Mouse (Mus musculus) intestine, embryonic 16.5 days (tissue): Measurements from ENCODE around the gene Lzts3. TPM values are rescaled to one million over a fixed set of nuclear protein-coding genes. Genes with fewer than 3 reads are reported as not detected.
"Not testable (repeated sequence)": the region's sequence is repeated elsewhere in the genome, so short reads cannot be mapped to it uniquely, and the experiment has no call there.

Experiments
- ATAC-seq: fragments of 200-750 bp; cut with Nextera tagmentation; 2 replicates; pipeline ENCODE4 v1.8.0; 2017; ENCODE audit warnings: moderate TSS enrichment, moderate library complexity
- H3K27ac ChIP-seq: fragments of 300-500 bp; sonication (generic); 2 replicates; pipeline ENCODE4 v1.5.1; 2014; ENCODE audit warnings: mild to moderate bottlenecking, low read length
- H3K27me3 ChIP-seq: fragments of 300-500 bp; sonication (generic); replicated peaks from 2 replicates; pipeline ENCODE4 v1.6.1; 2014; ENCODE audit warnings: low read length, control low read depth, mixed read lengths; ENCODE audit not compliant: control insufficient read depth, insufficient read depth
- H3K36me3 ChIP-seq: fragments of 300-500 bp; sonication (generic); 2 replicates; pipeline ENCODE4 v1.6.1; 2014; ENCODE audit warnings: low read length, control low read depth; ENCODE audit not compliant: control insufficient read depth, insufficient read depth
- H3K4me1 ChIP-seq: fragments of 300-500 bp; sonication (generic); 2 replicates; pipeline ENCODE4 v1.6.1; 2014; ENCODE audit warnings: low read length, control low read depth, mixed read lengths; ENCODE audit not compliant: control insufficient read depth, insufficient read depth
- H3K4me2 ChIP-seq: fragments of 300-500 bp; sonication (generic); 2 replicates; pipeline ENCODE4 v1.6.1; 2014; ENCODE audit warnings: low read depth, low read length, control low read depth
- H3K4me3 ChIP-seq: fragments of 300-500 bp; sonication (generic); 2 replicates; pipeline ENCODE4 v1.5.1; 2014; ENCODE audit warnings: mild to moderate bottlenecking, low read length
- H3K9ac ChIP-seq: fragments of 300-500 bp; sonication (generic); 2 replicates; pipeline ENCODE4 v1.6.1; 2014; ENCODE audit warnings: low read depth, low read length
- H3K9me3 ChIP-seq: fragments of 300-500 bp; sonication (generic); 2 replicates; pipeline ENCODE4 v1.6.1; 2016; ENCODE audit warnings: low read length, control low read depth; ENCODE audit not compliant: control insufficient read depth
- WGBS: fragments of 180-500 bp; shearing (Covaris S2); extraction: QIAGEN DNeasy Blood & Tissue Kit; methylation state at CpG from one replicate; pipeline ENCODE4 v1.1.7; 2014; 5-methylcytosine and 5-hydroxymethylcytosine counted together
- polyA plus RNA-seq: library from polyadenylated mRNA; unstranded; fragments of >200 nt; fragmentation: Nextera tagmentation; extraction: Ambion mirVana; gene quantifications from 2 replicates; pipeline ENCODE4 v1.2.1, GENCODE M21; 2015

The Lzts3 gene
- polyA plus RNA-seq, 1 experiment from 2014 or later: 15.0 TPM

DNA sequence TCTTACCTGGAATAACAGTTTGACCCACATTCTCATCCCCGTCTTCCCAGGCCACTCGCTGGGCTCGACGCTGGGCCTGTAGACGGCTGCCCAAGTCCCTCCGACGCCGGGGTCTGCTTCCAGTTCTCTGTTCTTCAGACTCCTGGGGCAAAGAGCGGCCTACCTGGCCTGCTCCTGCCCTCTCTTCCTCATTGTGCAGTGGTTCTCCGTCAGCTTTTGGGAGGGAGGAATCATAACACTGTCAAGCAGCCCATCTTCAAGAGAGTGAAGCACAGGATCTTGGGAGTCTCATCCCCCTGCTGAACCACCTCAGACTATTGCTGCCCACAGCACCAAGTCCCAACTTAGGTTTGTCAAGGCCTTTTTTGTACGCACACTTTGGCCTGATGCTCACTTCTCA is 20.7 kb upstream of the Lzts3 start:
- Histone ChIP-seq H3K36me3 (peaks cover 6% of the 10 kb centered on the region; the same call in 1 of the 2 replicates), H3K9me3 (no peaks in the 10 kb centered on the region), H3K4me2 (peak overlapping the region; percentile 58), H3K4me1 (peaks cover 20% of the 10 kb centered on the region), H3K4me3 (no peak overlapping the region), H3K9ac (peak overlapping the region; percentile 93), H3K27me3 (no peaks in the 10 kb centered on the region), H3K27ac (no peak overlapping the region)
- no peak for ATAC-seq
- 92% methylated on average over 11 of the region's 11 CpGs for WGBS

DNA sequence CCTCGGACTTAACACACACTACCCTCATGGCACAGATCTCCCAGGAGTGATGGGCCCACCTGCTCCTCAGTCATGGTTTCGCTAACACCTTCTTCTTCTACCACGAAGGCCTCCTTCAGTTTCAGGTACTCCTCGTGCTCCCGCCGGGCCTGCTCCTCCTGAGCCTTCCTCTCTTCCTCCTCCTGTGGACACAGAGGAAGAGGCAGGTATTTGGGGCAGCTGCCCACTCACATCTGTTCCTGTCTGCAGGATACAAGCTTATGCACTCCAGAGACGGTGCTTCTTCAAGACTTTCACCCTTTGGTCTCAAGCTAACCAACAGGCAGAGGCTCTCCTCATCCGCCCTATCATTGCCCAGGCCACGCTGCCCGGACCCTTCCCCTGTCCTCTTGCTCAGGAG is 15.9 kb upstream of the Lzts3 start:
- no peak overlapping the region for H3K27ac ChIP-seq
- no peaks in the 10 kb centered on the region for H3K27me3 ChIP-seq
- no peak overlapping the region for H3K4me3 ChIP-seq
- H3K4me1 ChIP-seq: peaks cover 7% of the 10 kb centered on the region
- no peak overlapping the region for H3K9ac ChIP-seq
- H3K36me3 ChIP-seq: peaks cover 17% of the 10 kb centered on the region
- H3K4me2 ChIP-seq: no peak overlapping the region
- 93% methylated on average over 10 of the region's 10 CpGs for WGBS
- no peaks in the 10 kb centered on the region for H3K9me3 ChIP-seq
- ATAC-seq: no peak

- Histone ChIP-seq H3K9ac (no peak overlapping the region), H3K27ac (no peak overlapping the region), H3K4me1 (no peaks in the 10 kb centered on the region), H3K27me3 (no peaks in the 10 kb centered on the region), H3K4me2 (no peak overlapping the region), H3K36me3 (peaks cover 17% of the 10 kb centered on the region), H3K9me3 (no peaks in the 10 kb centered on the region), H3K4me3 (no peak overlapping the region)
- 83% methylated on average over 6 of the region's 6 CpGs for WGBS
- ATAC-seq: no peak
These were observed 14.9 kb upstream of the Lzts3 start for GRCm38 (mm10) chr2:130657541-130657940.

DNA sequence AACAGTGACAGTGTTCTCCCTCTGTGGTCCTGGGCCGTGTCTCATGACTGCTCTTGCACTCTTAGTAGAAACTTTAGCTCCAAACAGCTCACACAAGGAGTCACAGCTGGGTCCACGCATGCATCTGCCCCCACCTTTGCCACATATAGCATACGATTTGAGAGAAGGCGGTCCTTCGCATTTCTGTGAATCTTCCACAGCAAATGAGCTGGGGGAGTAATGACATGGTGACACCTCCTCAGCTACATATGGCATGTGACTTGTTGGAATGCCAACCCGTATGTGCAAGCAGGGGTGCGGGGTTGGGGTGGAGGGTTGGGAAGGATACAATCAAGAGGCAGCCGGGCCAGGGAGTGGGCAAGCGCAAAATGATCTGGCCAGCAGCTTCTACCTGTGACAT is 13.9 kb upstream of the Lzts3 start:
- no peak for ATAC-seq
- Histone ChIP-seq H3K4me2 (no peak overlapping the region), H3K9me3 (no peaks in the 10 kb centered on the region), H3K4me1 (no peaks in the 10 kb centered on the region), H3K4me3 (no peak overlapping the region), H3K9ac (no peak overlapping the region), H3K27me3 (no peaks in the 10 kb centered on the region), H3K27ac (no peak overlapping the region), H3K36me3 (peaks cover 17% of the 10 kb centered on the region)
- 94% methylated on average over 9 of the region's 9 CpGs for WGBS

DNA sequence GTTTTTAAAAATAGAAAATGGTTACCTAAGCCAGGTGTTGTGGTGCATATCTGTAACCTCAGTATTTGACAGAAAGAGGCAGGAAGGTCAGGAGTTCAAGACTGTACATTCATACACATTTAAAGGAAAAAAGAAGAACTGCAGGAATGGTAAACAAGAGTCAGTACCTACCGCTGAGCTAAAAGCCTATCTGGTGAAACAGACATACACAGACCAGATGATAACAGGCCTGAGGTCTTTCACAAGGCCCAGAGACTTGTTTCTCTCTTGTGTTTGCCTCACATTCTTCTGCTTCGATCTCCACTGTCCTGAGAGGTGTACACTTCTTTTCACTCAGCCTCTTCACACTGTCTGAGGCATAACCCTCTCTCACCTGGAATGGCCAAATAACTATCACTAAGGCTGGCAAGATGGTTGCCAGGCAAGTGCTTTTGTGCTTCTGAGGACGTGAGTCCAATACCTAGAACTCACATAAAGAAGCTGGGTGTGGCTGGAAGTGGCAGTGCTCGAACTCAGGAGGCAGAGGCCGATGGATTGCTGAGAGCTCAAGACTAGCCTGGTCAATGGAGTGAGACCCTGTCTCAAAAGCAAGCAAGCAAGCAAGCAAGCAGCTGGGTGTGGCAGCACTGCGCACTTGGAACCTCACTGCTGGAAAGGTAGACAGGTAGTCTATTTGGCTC is 13.2 kb upstream of the Lzts3 start:
- 87% methylated on average over 6 of the region's 6 CpGs for WGBS

GRCm38 (mm10) chr2:130653760-130654159 is 11.2 kb upstream of the Lzts3 start:
- no peaks in the 10 kb centered on the region for H3K4me1 ChIP-seq
- H3K9ac ChIP-seq: no peak overlapping the region
- ATAC-seq: no peak
- 80% methylated on average over 1 of the region's 1 CpGs for WGBS
- H3K36me3 ChIP-seq: peaks cover 14% of the 10 kb centered on the region
- no peaks in the 10 kb centered on the region for H3K9me3 ChIP-seq
- no peaks in the 10 kb centered on the region for H3K27me3 ChIP-seq
- no peak overlapping the region for H3K27ac ChIP-seq
- no peak overlapping the region for H3K4me3 ChIP-seq
- H3K4me2 ChIP-seq: no peak overlapping the region

More for the DNA sequence above, 13.2 kb upstream of the Lzts3 start:
- H3K9ac ChIP-seq: no peak overlapping the region
- no peaks in the 10 kb centered on the region for H3K27me3 ChIP-seq
- H3K4me2 ChIP-seq: no peak overlapping the region
- peaks cover 17% of the 10 kb centered on the region for H3K36me3 ChIP-seq
- ATAC-seq: no peak
- H3K9me3 ChIP-seq: no peaks in the 10 kb centered on the region
- H3K4me1 ChIP-seq: no peaks in the 10 kb centered on the region
- H3K4me3 ChIP-seq: no peak overlapping the region
- H3K27ac ChIP-seq: no peak overlapping the region

GRCm38 (mm10) chr2:130653303-130653702 is 10.7 kb upstream of the Lzts3 start:
- 90% methylated on average over 2 of the region's 2 CpGs for WGBS
- ATAC-seq: no peak
- Histone ChIP-seq H3K4me2 (no peak overlapping the region), H3K9ac (no peak overlapping the region), H3K4me3 (no peak overlapping the region), H3K36me3 (peaks cover 10% of the 10 kb centered on the region), H3K4me1 (no peaks in the 10 kb centered on the region), H3K27me3 (no peaks in the 10 kb centered on the region), H3K27ac (no peak overlapping the region), H3K9me3 (no peaks in the 10 kb centered on the region)

GRCm38 (mm10) chr2:130649028-130649427 is 6.4 kb upstream of the Lzts3 start:
- H3K27ac ChIP-seq, ATAC-seq: not testable (repeated sequence)
- WGBS: 84% methylated on average over 6 of the region's 6 CpGs

DNA sequence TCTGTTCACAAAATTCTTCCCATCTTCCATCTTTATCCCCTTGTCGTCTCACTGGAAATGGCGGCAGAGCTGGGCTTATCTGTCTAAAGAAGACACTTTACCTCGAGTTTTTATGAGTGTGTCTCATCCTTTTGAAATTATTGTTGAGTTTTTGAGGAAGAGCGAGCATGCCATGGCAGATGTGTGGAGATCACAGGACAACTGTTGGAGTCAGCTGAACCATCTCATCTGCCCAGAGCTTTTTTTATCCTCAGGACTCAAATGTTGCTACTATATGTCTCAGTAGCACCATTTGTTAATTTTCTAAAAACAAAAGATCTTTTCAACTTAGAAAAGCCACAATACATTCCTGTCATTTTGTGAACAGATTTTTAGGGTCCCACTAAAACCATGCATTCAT is 2.6 kb upstream of the Lzts3 start:
- H3K27me3 ChIP-seq: no peaks in the 10 kb centered on the region
- ATAC-seq: no peak
- H3K4me3 ChIP-seq: no peak overlapping the region
- no peak overlapping the region for H3K4me2 ChIP-seq
- no peak overlapping the region for H3K9ac ChIP-seq
- H3K4me1 ChIP-seq: 0 out of 2 replicates have a peak, but pooled peaks cover 4% of the 10 kb centered on the region
- H3K9me3 ChIP-seq: no peaks in the 10 kb centered on the region
- 82% methylated on average over 4 of the region's 4 CpGs for WGBS
- no peaks in the 10 kb centered on the region for H3K36me3 ChIP-seq
- H3K27ac ChIP-seq: no peak overlapping the region

More at GRCm38 (mm10) chr2:130649028-130649427, 6.4 kb upstream of the Lzts3 start:
- H3K4me2 ChIP-seq, H3K36me3 ChIP-seq, H3K9ac ChIP-seq, H3K9me3 ChIP-seq, H3K27me3 ChIP-seq, H3K4me1 ChIP-seq, H3K4me3 ChIP-seq: not testable (repeated sequence)
